Mouse (Mus musculus): ENCODE data around the gene Rabep2. TPM values are rescaled to one million over a fixed set of nuclear protein-coding genes. Genes with fewer than 3 reads are reported as not detected.
"Not testable (repeated sequence)": the region's sequence is repeated elsewhere in the genome, so short reads cannot be mapped to it uniquely, and the experiment has no call there.

Rabep2 gene
- polyA plus RNA-seq (2016; fragmentation: Nextera tagmentation; extraction: Ambion mirVana): 25.1 and 26.0 TPM in 2 replicates

DNA sequence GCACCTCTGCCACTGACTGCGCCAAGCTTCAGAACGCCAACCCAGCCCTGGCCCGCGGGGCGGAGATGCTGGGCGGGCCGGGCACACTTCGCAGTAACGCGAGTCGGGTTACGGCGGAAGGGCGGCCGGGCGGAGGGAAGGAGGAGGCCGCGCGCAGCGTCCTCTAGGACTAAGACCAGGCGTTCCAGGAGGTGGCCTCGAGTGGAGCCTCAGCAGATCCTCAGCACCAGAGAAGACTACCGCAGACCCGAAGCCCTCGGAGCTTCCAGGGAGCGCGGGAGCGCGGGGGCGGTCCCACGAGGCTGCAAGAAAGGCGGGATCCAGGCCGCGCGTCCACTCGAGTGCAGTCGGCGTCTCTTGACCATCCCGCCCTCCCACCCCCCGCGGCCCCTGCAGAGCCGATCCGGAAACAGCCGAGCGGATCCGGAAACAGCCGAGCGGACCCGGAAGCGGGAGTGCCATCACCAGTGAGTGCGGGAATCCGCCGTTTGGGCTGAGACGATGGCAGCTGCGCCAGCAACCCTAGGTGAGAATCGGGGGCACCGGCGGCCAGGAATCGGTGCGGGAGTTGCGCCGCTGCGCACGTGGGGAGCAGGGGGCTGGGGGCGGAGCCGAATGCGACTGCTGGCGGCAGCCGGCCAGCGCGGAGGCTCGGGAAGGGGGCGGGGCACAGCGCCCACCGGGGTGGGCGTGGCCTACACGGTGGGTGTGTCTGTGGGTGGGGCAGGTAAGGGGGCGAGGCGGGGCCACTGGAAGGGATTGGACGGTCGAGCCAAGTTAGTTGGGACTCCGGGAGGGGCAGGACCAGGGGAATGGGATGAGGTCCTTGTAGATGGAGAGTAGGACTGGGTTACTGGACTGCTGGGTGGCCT lies at the start of gene Rabep2:
Gene Rabep2 (plus strand): TSS at position 129 of the 872 bp plus-strand sequence.
- H3K4me3 ChIP-seq: peak within 1 kb of the TSS; percentile 77
- H3K9me3 ChIP-seq: no peaks in the 10 kb centered on the region
- WGBS: under 1% methylated on average over 76 of the region's 82 CpGs
- H3K27me3 ChIP-seq: 0 out of 2 replicates have a peak, but pooled peaks cover 4% of the 10 kb centered on the region
- peak; percentile 94 for ATAC-seq (ENCODE audit: low FRiP score, low read depth)
- H3K4me1 ChIP-seq: peaks cover 15% of the 10 kb centered on the region
- peak within 1 kb of the TSS; percentile 76 for H3K4me2 ChIP-seq (replicated peaks)
- H3K27ac ChIP-seq (replicated peaks): peak within 1 kb of the TSS; percentile 88
- H3K36me3 ChIP-seq: 0 out of 2 replicates have a peak, but pooled peaks cover 4% of the 10 kb centered on the region
- H3K9ac ChIP-seq (replicated peaks): peak within 1 kb of the TSS; percentile 89

DNA sequence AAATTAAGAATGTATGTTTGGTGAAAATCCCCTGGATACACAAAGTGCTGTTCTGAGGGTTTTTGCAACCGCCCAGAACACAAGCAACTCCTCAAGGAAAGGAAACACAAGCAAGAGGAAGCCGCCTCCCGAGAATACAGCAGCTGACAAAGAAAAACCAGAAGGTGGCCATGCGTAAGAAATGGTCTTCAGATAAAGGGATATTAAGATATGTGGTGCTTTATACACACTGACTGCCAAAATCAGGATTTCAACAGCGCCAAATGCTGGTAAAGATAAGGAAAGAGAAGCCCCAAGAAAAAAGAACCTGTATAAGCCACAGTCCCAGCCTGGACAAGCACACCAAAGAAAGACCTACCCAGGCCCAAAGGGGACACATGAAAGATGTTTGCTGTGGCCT lies 45.0 kb upstream of the Rabep2 start:
- no peak overlapping the region for H3K4me3 ChIP-seq
- H3K27me3 ChIP-seq: no peaks in the 10 kb centered on the region
- peaks cover 34% of the 10 kb centered on the region for H3K36me3 ChIP-seq
- no peaks in the 10 kb centered on the region for H3K4me1 ChIP-seq
- H3K27ac ChIP-seq (replicated peaks): no peak overlapping the region
- no peak for ATAC-seq (ENCODE audit: low FRiP score, low read depth)
- no peaks in the 10 kb centered on the region for H3K9me3 ChIP-seq
- H3K4me2 ChIP-seq (replicated peaks): no peak overlapping the region
- H3K9ac ChIP-seq (replicated peaks): no peak overlapping the region
- 93% methylated on average over 5 of the region's 5 CpGs for WGBS

GRCm38 (mm10) chr7:126388185-126388584 lies 40.4 kb upstream of the Rabep2 start:
- H3K27me3 ChIP-seq: no peaks in the 10 kb centered on the region
- ATAC-seq (ENCODE audit: low FRiP score, low read depth): no peak
- no peaks in the 10 kb centered on the region for H3K9me3 ChIP-seq
- peaks cover 57% of the 10 kb centered on the region for H3K36me3 ChIP-seq
- 100% methylated on average over 1 of the region's 1 CpGs for WGBS
- no peak overlapping the region for H3K27ac ChIP-seq (replicated peaks)
- H3K4me2 ChIP-seq (replicated peaks): no peak overlapping the region
- H3K4me3 ChIP-seq: no peak overlapping the region
- no peaks in the 10 kb centered on the region for H3K4me1 ChIP-seq
- H3K9ac ChIP-seq (replicated peaks): no peak overlapping the region

DNA sequence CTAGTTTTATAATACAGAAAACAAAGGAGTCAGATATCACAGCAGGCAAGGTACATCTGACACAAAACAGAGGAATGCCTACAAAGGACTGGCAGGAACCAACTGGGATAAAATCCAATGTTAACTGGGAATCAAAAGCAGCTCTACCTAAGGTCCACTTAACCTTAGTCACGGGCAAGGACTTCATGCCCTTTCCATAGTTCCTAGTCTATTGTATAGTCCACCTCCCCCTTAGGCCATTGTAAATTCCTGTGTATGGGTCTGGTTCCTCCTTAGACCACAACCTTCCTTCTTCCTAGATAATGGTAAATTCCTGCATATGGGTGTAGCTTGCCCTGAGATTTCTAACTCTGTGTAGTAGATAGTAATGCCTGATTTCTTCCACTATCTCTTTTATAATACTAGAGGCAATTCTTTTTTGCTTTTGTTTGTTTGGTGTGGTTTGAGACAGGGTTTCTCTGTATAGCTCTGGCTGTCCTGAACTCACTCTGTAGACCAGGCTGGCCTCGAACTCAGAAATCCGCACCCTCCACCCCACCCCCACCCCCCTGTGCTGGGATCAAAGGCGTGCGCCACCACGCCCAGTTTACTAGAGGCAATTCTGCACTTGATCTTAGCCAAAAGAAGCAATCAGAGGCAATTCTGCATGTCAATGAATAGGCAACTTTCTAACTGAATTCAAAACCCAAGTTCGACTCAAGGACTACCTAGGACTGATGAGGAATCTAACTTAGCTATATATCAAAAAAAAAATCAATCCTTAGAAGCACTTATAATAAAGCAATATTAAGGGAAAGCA lies 36.3 kb upstream of the Rabep2 start:
- H3K4me1 ChIP-seq; H3K9ac ChIP-seq (replicated peaks); H3K27ac ChIP-seq (replicated peaks); H3K4me2 ChIP-seq (replicated peaks); H3K9me3 ChIP-seq; H3K4me3 ChIP-seq; H3K27me3 ChIP-seq; ATAC-seq (ENCODE audit: low FRiP score, low read depth): not testable (repeated sequence)
- WGBS: 89% methylated on average over 7 of the region's 7 CpGs
- peaks cover 40% of the 10 kb centered on the region for H3K36me3 ChIP-seq

DNA sequence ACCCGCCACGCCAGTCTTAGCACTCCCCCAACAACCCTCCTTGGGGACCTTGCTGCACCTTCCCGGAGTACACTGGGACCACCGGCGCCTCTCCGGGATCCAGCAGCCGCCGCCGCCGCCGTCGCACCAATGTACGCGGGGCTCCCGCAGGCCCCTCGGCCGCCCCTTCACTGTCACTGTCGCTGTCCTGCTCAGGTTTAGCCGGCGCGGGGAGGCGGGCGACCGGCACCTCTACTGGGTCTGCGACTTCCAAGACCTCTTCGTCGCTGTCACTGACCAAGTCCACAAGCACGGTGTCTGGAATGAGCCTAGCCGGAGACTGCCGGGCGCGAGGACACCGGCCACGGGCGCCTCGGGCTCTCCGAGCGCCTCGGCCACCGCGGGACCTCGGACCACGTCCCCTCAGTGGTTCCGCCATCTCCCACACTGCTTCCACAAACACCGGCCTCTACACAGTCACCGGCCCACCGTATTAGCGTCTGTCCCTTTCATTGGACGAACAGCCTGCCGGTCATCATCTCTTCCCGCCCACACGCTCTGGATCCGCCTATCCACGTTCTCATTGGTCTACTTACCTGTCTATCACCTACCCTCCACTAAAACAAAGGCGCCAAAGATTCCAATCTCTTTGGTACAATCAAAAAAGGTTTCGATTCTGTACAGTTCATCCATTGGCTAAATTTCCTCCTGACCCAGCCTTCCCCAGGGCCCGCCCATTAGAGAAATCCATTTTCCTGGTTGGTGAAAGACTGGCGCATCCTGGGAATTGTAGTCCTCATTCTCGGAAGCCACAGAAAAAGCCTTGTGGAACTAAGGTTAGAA lies 32.0 kb upstream of the Rabep2 start, which contains the start of gene Nfatc2ip:
Gene Nfatc2ip (minus strand): TSS at position 440 of the 822 bp plus-strand sequence.
- Histone ChIP-seq H3K9me3 (no peaks in the 10 kb centered on the region), H3K4me1 (peaks cover 9% of the 10 kb centered on the region), H3K4me2 (replicated peaks) (peak within 1 kb of the TSS; percentile 87), H3K36me3 (peaks cover 8% of the 10 kb centered on the region; the same call in 1 of the 2 replicates), H3K27me3 (no peaks in the 10 kb centered on the region), H3K27ac (replicated peaks) (peak within 1 kb of the TSS; percentile 71), H3K4me3 (peak within 1 kb of the TSS; percentile 88), H3K9ac (replicated peaks) (peak within 1 kb of the TSS; percentile 82)
- under 1% methylated on average over 59 of the region's 59 CpGs for WGBS
- peak; percentile 100 for ATAC-seq (ENCODE audit: low FRiP score, low read depth)

DNA sequence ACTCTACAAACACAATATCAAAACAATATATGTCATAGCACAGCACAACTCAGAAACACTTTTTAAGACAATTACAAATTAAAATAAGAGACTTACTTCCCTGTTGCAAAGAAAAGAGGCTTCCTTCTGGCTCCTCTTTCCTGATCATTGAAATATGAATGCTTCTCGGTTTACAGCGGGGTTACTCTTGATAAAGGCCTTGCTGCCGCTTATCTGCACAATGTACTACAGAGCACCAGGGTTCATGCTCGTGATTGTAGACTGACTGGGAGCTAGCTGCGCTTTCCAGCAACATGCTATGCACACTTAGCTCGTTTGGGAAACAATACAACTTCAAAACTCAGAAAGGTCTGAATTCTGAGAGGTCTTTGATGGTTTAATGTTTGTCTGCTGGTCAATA lies 31.3 kb upstream of the Rabep2 start:
- ATAC-seq (ENCODE audit: low FRiP score, low read depth): no peak
- peaks cover 9% of the 10 kb centered on the region for H3K4me1 ChIP-seq
- H3K27ac ChIP-seq (replicated peaks): no peak overlapping the region
- no peak overlapping the region for H3K9ac ChIP-seq (replicated peaks)
- peaks cover 5% of the 10 kb centered on the region; the same call in 1 of the 2 replicates for H3K36me3 ChIP-seq
- H3K4me2 ChIP-seq (replicated peaks): peak overlapping the region; percentile 34
- no peaks in the 10 kb centered on the region for H3K9me3 ChIP-seq
- H3K27me3 ChIP-seq: no peaks in the 10 kb centered on the region
- H3K4me3 ChIP-seq: 0 out of 2 replicates have a peak overlapping the region, but pooled peaks have one; percentile 88
- 61% methylated on average over 6 of the region's 6 CpGs for WGBS

DNA sequence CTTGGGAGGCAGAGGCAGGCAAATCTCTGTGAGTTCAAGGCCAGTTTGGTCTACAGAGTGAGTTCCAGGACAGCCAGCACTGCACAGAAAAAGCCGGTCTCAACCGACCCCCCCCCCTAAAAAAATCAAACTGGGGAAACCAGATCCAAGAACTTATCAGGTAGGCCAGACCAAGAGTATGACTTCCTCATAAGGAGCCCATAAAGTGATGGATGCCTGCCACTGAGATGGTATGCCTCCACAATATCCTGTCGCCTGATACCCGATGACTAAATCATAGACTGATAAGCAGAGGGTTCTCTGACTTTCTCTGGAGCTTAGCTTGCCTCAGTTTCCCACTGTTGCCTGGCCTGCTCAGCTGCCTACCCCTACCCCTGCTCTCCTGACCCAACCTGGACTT lies 30.7 kb upstream of the Rabep2 start:
- no peak overlapping the region for H3K4me2 ChIP-seq (replicated peaks)
- H3K27me3 ChIP-seq: no peaks in the 10 kb centered on the region
- H3K36me3 ChIP-seq: peaks cover 5% of the 10 kb centered on the region; the same call in 1 of the 2 replicates
- H3K4me3 ChIP-seq: no peak overlapping the region
- H3K9ac ChIP-seq (replicated peaks): no peak overlapping the region
- H3K9me3 ChIP-seq: no peaks in the 10 kb centered on the region
- H3K4me1 ChIP-seq: peaks cover 9% of the 10 kb centered on the region
- no peak overlapping the region for H3K27ac ChIP-seq (replicated peaks)
- WGBS: 91% methylated on average over 4 of the region's 4 CpGs
- no peak for ATAC-seq (ENCODE audit: low FRiP score, low read depth)

DNA sequence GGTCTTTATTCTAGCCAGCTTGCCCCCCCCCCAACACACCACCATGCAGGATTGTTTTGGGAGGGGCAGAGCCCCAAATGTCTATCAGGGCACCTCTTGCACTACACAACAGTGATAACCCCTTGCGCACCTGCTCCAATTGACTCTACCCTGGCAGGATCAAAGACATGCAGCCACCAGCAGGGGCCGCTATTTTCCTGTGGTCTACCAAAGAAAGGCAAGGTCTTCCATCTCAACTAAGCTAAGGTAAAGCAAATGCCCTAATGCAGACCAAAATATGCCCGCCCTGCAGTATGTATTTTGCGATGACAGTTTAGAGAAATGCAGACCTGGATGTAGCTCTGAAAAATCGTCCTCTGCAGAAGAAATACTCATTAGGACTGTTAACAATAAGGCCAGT lies 29.0 kb upstream of the Rabep2 start:
- Histone ChIP-seq H3K9me3 (no peaks in the 10 kb centered on the region), H3K27me3 (no peaks in the 10 kb centered on the region), H3K4me2 (replicated peaks) (no peak overlapping the region), H3K36me3 (no peaks in the 10 kb centered on the region), H3K9ac (replicated peaks) (no peak overlapping the region), H3K4me3 (no peak overlapping the region), H3K4me1 (peaks cover 9% of the 10 kb centered on the region), H3K27ac (replicated peaks) (no peak overlapping the region)
- no peak for ATAC-seq (ENCODE audit: low FRiP score, low read depth)
- 11% methylated on average over 5 of the region's 5 CpGs for whole genome bisulfite sequencing

DNA sequence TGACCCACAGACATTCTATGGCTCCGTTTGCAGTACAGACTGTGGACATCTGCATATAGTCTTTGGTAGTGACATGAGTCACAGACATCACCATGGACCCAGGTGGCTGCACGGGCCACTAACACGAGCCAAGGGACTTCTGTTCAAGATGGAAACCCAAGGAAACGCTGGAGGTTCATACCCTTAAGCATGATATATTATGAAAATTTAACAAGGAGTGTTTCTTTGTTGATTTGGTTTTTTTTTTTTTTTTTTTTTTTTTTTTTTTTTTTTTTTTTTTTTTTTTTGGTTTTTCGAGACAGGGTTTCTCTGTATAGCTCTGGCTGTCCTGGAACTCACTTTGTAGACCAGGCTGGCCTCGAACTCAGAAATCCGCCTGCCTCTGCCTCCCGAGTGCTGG lies 26.0 kb upstream of the Rabep2 start:
- not testable (repeated sequence) for H3K27me3 ChIP-seq; H3K4me1 ChIP-seq; H3K4me2 ChIP-seq (replicated peaks); H3K36me3 ChIP-seq; ATAC-seq (ENCODE audit: low FRiP score, low read depth); H3K9ac ChIP-seq (replicated peaks); H3K9me3 ChIP-seq; H3K27ac ChIP-seq (replicated peaks); H3K4me3 ChIP-seq
- WGBS: 83% methylated on average over 8 of the region's 8 CpGs

GRCm38 (mm10) chr7:126408686-126409085 lies 19.9 kb upstream of the Rabep2 start:
- H3K36me3 ChIP-seq: no peaks in the 10 kb centered on the region
- H3K9ac ChIP-seq (replicated peaks): no peak overlapping the region
- H3K27ac ChIP-seq (replicated peaks): no peak overlapping the region
- no peak for ATAC-seq (ENCODE audit: low FRiP score, low read depth)
- no peaks in the 10 kb centered on the region for H3K4me1 ChIP-seq
- H3K4me2 ChIP-seq (replicated peaks): no peak overlapping the region
- H3K9me3 ChIP-seq: no peaks in the 10 kb centered on the region
- H3K4me3 ChIP-seq: no peak overlapping the region
- no peaks in the 10 kb centered on the region for H3K27me3 ChIP-seq
- WGBS: 88% methylated on average over 2 of the region's 2 CpGs

DNA sequence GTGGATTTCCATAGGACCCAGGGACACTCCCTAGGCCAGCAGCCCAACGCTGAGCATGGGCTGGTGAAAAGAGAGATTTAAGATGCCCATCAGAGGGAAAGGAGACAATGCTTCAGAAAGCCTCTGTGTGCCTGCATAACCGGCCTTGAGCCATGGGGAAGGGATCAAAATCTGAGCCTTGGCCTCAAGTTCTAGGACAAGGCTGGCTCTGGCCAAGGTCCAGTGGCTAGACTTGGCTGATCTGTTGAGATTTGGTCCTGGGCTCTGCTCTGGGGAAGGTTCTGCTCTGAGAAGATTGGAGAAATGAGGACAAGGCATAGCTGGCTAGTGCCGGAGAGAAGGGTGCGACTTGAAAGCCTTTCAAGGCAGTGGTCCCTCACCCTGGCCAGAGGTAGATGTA lies 17.5 kb upstream of the Rabep2 start:
- no peaks in the 10 kb centered on the region for H3K4me1 ChIP-seq
- H3K4me2 ChIP-seq (replicated peaks): no peak overlapping the region
- no peaks in the 10 kb centered on the region for H3K9me3 ChIP-seq
- no peak overlapping the region for H3K9ac ChIP-seq (replicated peaks)
- H3K27me3 ChIP-seq: peaks cover 10% of the 10 kb centered on the region
- no peak overlapping the region for H3K4me3 ChIP-seq
- no peak for ATAC-seq (ENCODE audit: low FRiP score, low read depth)
- no peaks in the 10 kb centered on the region for H3K36me3 ChIP-seq
- no peak overlapping the region for H3K27ac ChIP-seq (replicated peaks)
- 87% methylated on average over 4 of the region's 4 CpGs for WGBS
